Comparison of ENCODE assay signal across 1 mouse cellular context in genomic region chr8:119374716-119375115, GRCm38 (mm10). TPM values are rescaled to one million over a fixed set of nuclear protein-coding genes. Genes with fewer than 3 reads are reported as not detected.
"Had no signal": no experiment of that assay in that cellular context is flagged by ENCODE, and none has a peak within 500 bp of the region (broad histone marks: within the 10 kb centered on the region; RNA-seq: fewer than 3 reads in every experiment).

No protein-coding gene starts in this region.

RNA-seq across cellular contexts. Expression of gene Osgin1, which starts 59.2 kb away (rescaled TPM):
- polyA plus RNA-seq: neural tube, embryonic 13.5 days had no signal
